Mouse (Mus musculus): ENCODE data around the gene Sumo2. TPM values are rescaled to one million over a fixed set of nuclear protein-coding genes. Genes with fewer than 3 reads are reported as not detected.

Sumo2 gene
- total and polyA plus RNA-seq, 3 experiments, result 556 to 653 TPM; not detected in 1

DNA sequence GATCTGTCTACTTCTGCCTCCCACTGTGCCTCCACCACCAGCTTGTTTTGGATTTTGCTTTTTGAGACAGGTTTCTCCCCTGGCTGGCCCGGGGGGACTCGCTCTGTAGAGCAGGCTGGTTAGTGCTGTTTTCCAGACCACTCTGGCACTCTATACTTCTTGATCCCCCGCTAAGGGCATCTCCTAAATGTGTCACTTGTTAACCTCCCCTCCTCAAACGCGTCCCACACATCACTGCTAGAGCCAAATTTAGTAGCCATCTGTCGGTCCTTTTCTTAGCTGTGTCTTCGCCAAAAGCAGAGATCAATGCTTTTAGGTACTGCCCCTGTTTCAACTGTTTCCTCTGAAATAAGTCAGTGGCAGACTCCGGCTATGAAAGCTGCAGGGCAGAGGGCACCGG is 17.4 kb downstream of the Sumo2 start:
- Histone ChIP-seq H3K4me3 (ENCODE audit: control insufficient read depth in 1 of 2, insufficient read depth in 1 of 2, low read depth in 2 of 2, low read length in 2 of 2) (no peak overlapping the region), H3K27ac (ENCODE audit: control insufficient read depth, low read depth, low read length) (no peak overlapping the region), H3K79me2 (ENCODE audit: control insufficient read depth, insufficient read depth, low read length, poor library complexity) (peaks cover 6% of the 10 kb centered on the region), H3K9me3 (replicated peaks; ENCODE audit: insufficient read depth, low read length) (no peaks in the 10 kb centered on the region), H3K9ac (ENCODE audit: control insufficient read depth, low read depth, low read length, poor library complexity, severe bottlenecking) (no peak overlapping the region), H3K27me3 (ENCODE audit: control insufficient read depth in 1 of 2, insufficient read depth in 2 of 2, low read length in 2 of 2) (no peaks in the 10 kb centered on the region), H3K36me3 (ENCODE audit: control insufficient read depth in 1 of 2, insufficient read depth in 2 of 2, low read length in 2 of 2) (peaks cover 2 to 5% of the 10 kb centered on the region in 2 experiments; a peak in 3 of 4 replicates), H3K4me1 (ENCODE audit: control insufficient read depth in 1 of 2, insufficient read depth in 2 of 2, low read length in 2 of 2) (peaks cover 0 to 6% of the 10 kb centered on the region in 2 experiments; a peak in 2 of 4 replicates)
- DNase-seq (ENCODE audit: low read depth, low spot score), result no peak
- no peak for TF ChIP-seq NRF1 (IDR thresholded peaks at IDR 0.05; ENCODE audit: insufficient read depth, low read depth, low read length, poor library complexity, severe bottlenecking)
- no peak for TF ChIP-seq MEF2A (IDR thresholded peaks at IDR 0.05; ENCODE audit: extremely low read depth, insufficient replicate concordance, low read depth, low read length, poor library complexity, severe bottlenecking)
- TF ChIP-seq RCOR1 (IDR thresholded peaks at IDR 0.05; ENCODE audit: low read depth, low read length), result no peak
- TF ChIP-seq ETS1 (IDR thresholded peaks at IDR 0.05; ENCODE audit: low read depth, low read length), result no peak
- TF ChIP-seq EP300 (IDR thresholded peaks at IDR 0.05; ENCODE audit: low read depth in 1 of 2, low read length in 2 of 2), result no peak
- TF ChIP-seq SMC3 (IDR thresholded peaks at IDR 0.05; ENCODE audit: low read depth, low read length), result no peak
- no peak for TF ChIP-seq POLR2AphosphoS5 (IDR thresholded peaks at IDR 0.05; ENCODE audit: borderline replicate concordance, low read depth, low read length)

DNA sequence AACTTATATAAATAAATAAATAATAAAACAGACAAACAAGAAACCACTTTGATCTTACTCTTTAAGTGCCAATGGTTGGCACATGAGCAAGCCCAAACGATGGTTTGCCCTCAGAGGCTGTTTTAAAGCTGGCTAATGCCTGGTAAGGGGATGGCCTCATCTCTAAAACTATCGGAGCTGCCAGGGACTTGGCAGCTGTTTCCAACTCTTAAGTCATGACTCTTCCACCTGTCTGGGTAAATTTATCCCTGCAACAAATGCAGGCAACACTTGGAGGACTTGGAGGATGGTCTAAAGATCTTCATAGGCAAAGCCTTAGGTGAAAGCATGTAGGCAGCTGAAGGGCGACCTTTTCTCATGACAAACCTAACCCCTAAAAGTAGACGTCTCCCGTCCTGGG is 19.1 kb downstream of the Sumo2 start:
- TF ChIP-seq CHD1 (IDR thresholded peaks at IDR 0.05; ENCODE audit: low read depth, low read length), result no peak
- no peak for TF ChIP-seq ZC3H11A (IDR thresholded peaks at IDR 0.05; ENCODE audit: low read depth, low read length)
- no peak for TF ChIP-seq RCOR1 (IDR thresholded peaks at IDR 0.05; ENCODE audit: low read depth, low read length)
- TF ChIP-seq NRF1 (IDR thresholded peaks at IDR 0.05; ENCODE audit: insufficient read depth, low read depth, low read length, poor library complexity, severe bottlenecking), result no peak
- no peak for TF ChIP-seq ETS1 (IDR thresholded peaks at IDR 0.05; ENCODE audit: low read depth, low read length)
- TF ChIP-seq MAZ (IDR thresholded peaks at IDR 0.05; ENCODE audit: low read depth, low read length), result no peak
- H3K9ac ChIP-seq (ENCODE audit: control insufficient read depth, low read depth, low read length, poor library complexity, severe bottlenecking), result no peak overlapping the region
- H3K9me3 ChIP-seq (replicated peaks; ENCODE audit: insufficient read depth, low read length), result no peaks in the 10 kb centered on the region
- H3K27me3 ChIP-seq (ENCODE audit: control insufficient read depth in 1 of 2, insufficient read depth in 2 of 2, low read length in 2 of 2), result no peaks in the 10 kb centered on the region
- H3K79me2 ChIP-seq (ENCODE audit: control insufficient read depth, insufficient read depth, low read length, poor library complexity), result peaks cover 23% of the 10 kb centered on the region
- no peak overlapping the region for H3K4me3 ChIP-seq (ENCODE audit: control insufficient read depth in 1 of 2, insufficient read depth in 1 of 2, low read depth in 2 of 2, low read length in 2 of 2)
- no peak overlapping the region for H3K27ac ChIP-seq (ENCODE audit: control insufficient read depth, low read depth, low read length)
- peaks cover 5 to 13% of the 10 kb centered on the region in 2 experiments for H3K4me1 ChIP-seq (ENCODE audit: control insufficient read depth in 1 of 2, insufficient read depth in 2 of 2, low read length in 2 of 2)
- no peak for DNase-seq (ENCODE audit: low read depth, low spot score)
- H3K36me3 ChIP-seq (ENCODE audit: control insufficient read depth in 1 of 2, insufficient read depth in 2 of 2, low read length in 2 of 2), result peaks cover 0 to 9% of the 10 kb centered on the region in 2 experiments; a peak in 2 of 4 replicates

DNA sequence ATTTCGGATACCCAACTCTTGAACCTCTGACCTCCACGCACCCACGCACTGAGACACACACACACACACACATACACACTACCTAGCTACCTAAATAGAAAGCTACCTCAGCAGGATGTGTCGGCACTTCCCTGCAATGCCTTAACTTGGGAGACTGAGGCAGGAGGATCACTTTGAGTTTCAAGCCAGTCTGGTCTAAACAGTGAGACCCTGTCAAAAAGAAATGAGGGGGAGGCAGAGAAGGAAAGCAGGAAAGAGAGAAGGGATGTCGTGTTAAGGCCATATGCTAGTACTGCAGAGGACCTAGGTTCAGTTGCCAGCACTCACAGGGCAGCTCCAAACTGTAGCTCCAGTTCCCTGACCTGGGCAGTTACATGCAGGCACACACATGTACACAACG is 21.1 kb downstream of the Sumo2 start:
- H3K4me3 ChIP-seq (ENCODE audit: control insufficient read depth in 1 of 2, insufficient read depth in 1 of 2, low read depth in 2 of 2, low read length in 2 of 2), result peak overlapping the region; percentile 40 to 51
- no peaks in the 10 kb centered on the region for H3K9me3 ChIP-seq (replicated peaks; ENCODE audit: insufficient read depth, low read length)
- peak overlapping the region; percentile 75 for H3K9ac ChIP-seq (ENCODE audit: control insufficient read depth, low read depth, low read length, poor library complexity, severe bottlenecking)
- H3K27ac ChIP-seq (ENCODE audit: control insufficient read depth, low read depth, low read length), result 0 out of 2 replicates have a peak overlapping the region, but pooled peaks have one; percentile 24
- H3K36me3 ChIP-seq (ENCODE audit: control insufficient read depth in 1 of 2, insufficient read depth in 2 of 2, low read length in 2 of 2), result peaks cover 0 to 28% of the 10 kb centered on the region in 2 experiments; a peak in 2 of 4 replicates
- TF ChIP-seq TBP (IDR thresholded peaks at IDR 0.05; ENCODE audit: low read depth, low read length) (0 out of 2 replicates have a peak, but pooled peaks have one; percentile 16), MAFK (IDR thresholded peaks at IDR 0.05; ENCODE audit: borderline replicate concordance, low read depth, low read length) (no peak)
- peak; percentile 59 for DNase-seq (ENCODE audit: low read depth, low spot score)
- peaks cover 23 to 32% of the 10 kb centered on the region in 2 experiments for H3K4me1 ChIP-seq (ENCODE audit: control insufficient read depth in 1 of 2, insufficient read depth in 2 of 2, low read length in 2 of 2)
- H3K79me2 ChIP-seq (ENCODE audit: control insufficient read depth, insufficient read depth, low read length, poor library complexity), result peaks cover 43% of the 10 kb centered on the region
- H3K27me3 ChIP-seq (ENCODE audit: control insufficient read depth in 1 of 2, insufficient read depth in 2 of 2, low read length in 2 of 2), result no peaks in the 10 kb centered on the region

Measured in MEL (cell line).